Mouse (Mus musculus): ENCODE measurements at regions not wholly inside any gene's neighbourhood (a gene's known extent, or its start where the extent isn't known, plus 50 kb on each side); places are given as distances from the start of the nearest gene placed in this dataset.
A peak's percentile ranks its signal among the peaks of the same experiment; 100 is the strongest.

- no peak for DNase-seq (ENCODE audit: inconsistent ontology term)
These were observed 168.3 kb upstream of the Ubr2 start for GRCm38 (mm10) chr17:47178705-47179104.

GRCm38 (mm10) chr17:47177671-47178246 is 167.4 kb upstream of the Ubr2 start:
- DNase-seq (ENCODE audit: inconsistent ontology term), result no peak

GRCm38 (mm10) chr17:47176328-47176727 is 166.0 kb upstream of the Ubr2 start:
- no peak for DNase-seq (ENCODE audit: inconsistent ontology term)

GRCm38 (mm10) chr17:47174748-47175215 is 164.4 kb upstream of the Ubr2 start:
- DNase-seq (ENCODE audit: inconsistent ontology term), result no peak

GRCm38 (mm10) chr17:47171801-47172200 is 161.4 kb upstream of the Ubr2 start:
- DNase-seq (ENCODE audit: inconsistent ontology term), result no peak

- no peak for DNase-seq (ENCODE audit: inconsistent ontology term)
These were observed 160.7 kb upstream of the Ubr2 start for GRCm38 (mm10) chr17:47170978-47171593.

- no peak for DNase-seq (ENCODE audit: inconsistent ontology term)
These were observed 157.7 kb upstream of the Ubr2 start for GRCm38 (mm10) chr17:47168105-47168504.

GRCm38 (mm10) chr17:47163677-47164340 is 153.5 kb upstream of the Ubr2 start:
- no peak for DNase-seq (ENCODE audit: inconsistent ontology term)

GRCm38 (mm10) chr17:47162459-47162858 is 152.1 kb upstream of the Ubr2 start:
- no peak for DNase-seq (ENCODE audit: inconsistent ontology term)

- DNase-seq (ENCODE audit: inconsistent ontology term), result no peak
These were observed 145.9 kb upstream of the Ubr2 start for GRCm38 (mm10) chr17:47156237-47156636.

- DNase-seq (ENCODE audit: inconsistent ontology term), result no peak
These were observed 141.4 kb upstream of the Ubr2 start for GRCm38 (mm10) chr17:47151557-47152278.

- no peak for DNase-seq (ENCODE audit: inconsistent ontology term)
These were observed 140.8 kb upstream of the Ubr2 start for GRCm38 (mm10) chr17:47151193-47151556.

GRCm38 (mm10) chr17:47150636-47151035 is 140.3 kb upstream of the Ubr2 start:
- no peak for DNase-seq (ENCODE audit: inconsistent ontology term)

- no peak for DNase-seq (ENCODE audit: inconsistent ontology term)
These were observed 139.3 kb upstream of the Ubr2 start for GRCm38 (mm10) chr17:47149662-47150061.

GRCm38 (mm10) chr17:47149158-47149557 is 138.8 kb upstream of the Ubr2 start:
- no peak for DNase-seq (ENCODE audit: inconsistent ontology term)

- no peak for DNase-seq (ENCODE audit: inconsistent ontology term)
These were observed 136.3 kb upstream of the Ubr2 start for GRCm38 (mm10) chr17:47146640-47147039.

GRCm38 (mm10) chr17:47145590-47145989 is 135.2 kb upstream of the Ubr2 start:
- DNase-seq (ENCODE audit: inconsistent ontology term), result no peak

- DNase-seq (ENCODE audit: inconsistent ontology term), result no peak
These were observed 134.6 kb upstream of the Ubr2 start for GRCm38 (mm10) chr17:47144996-47145395.

GRCm38 (mm10) chr17:47144460-47144859 is 134.1 kb upstream of the Ubr2 start:
- peak; percentile 49 for DNase-seq (ENCODE audit: inconsistent ontology term)

GRCm38 (mm10) chr17:47143898-47144297 is 133.5 kb upstream of the Ubr2 start:
- no peak for DNase-seq (ENCODE audit: inconsistent ontology term)

GRCm38 (mm10) chr17:47142885-47143284 is 132.5 kb upstream of the Ubr2 start:
- DNase-seq (ENCODE audit: inconsistent ontology term), result no peak

- DNase-seq (ENCODE audit: inconsistent ontology term), result no peak
These were observed 131.9 kb upstream of the Ubr2 start for GRCm38 (mm10) chr17:47142276-47142675.

- DNase-seq (ENCODE audit: inconsistent ontology term), result peak; percentile 42
These were observed 131.5 kb upstream of the Ubr2 start for GRCm38 (mm10) chr17:47141843-47142215.
